Mouse (Mus musculus) midbrain, embryonic 11.5 days (tissue): ENCODE results near the gene Zfp622. TPM values are rescaled to one million over a fixed set of nuclear protein-coding genes. Genes with fewer than 3 reads are reported as not detected.

Source experiments
- ATAC-seq: fragments of 200-750 bp; cut with Nextera tagmentation; 2 replicates; pipeline ENCODE4 v1.8.0; 2017; ENCODE audit warnings: moderate TSS enrichment, moderate library complexity; ENCODE audit not compliant: low FRiP score
- DNase-seq: peaks from one replicate; pipeline ENCODE4 v3.0.0; 2015; ENCODE audit warnings: low spot score; ENCODE audit errors: missing footprints
- H3K27ac ChIP-seq: fragments of 300-500 bp; sonication (generic); 2 replicates; pipeline ENCODE4 v1.5.1; 2014; ENCODE audit warnings: low read depth, low read length
- H3K27me3 ChIP-seq: fragments of 300-500 bp; sonication (generic); 2 replicates; pipeline ENCODE4 v1.6.1; 2014; ENCODE audit warnings: mild to moderate bottlenecking, low read length, moderate library complexity, mixed read lengths; ENCODE audit not compliant: control insufficient read depth, insufficient read depth
- H3K36me3 ChIP-seq: fragments of 300-500 bp; sonication (generic); 2 replicates; pipeline ENCODE4 v1.6.1; 2014; ENCODE audit warnings: mild to moderate bottlenecking, low read length, moderate library complexity, mixed read lengths; ENCODE audit not compliant: control insufficient read depth, insufficient read depth
- H3K4me1 ChIP-seq: fragments of 300-500 bp; sonication (generic); 2 replicates; pipeline ENCODE4 v1.6.1; 2014; ENCODE audit warnings: low read length; ENCODE audit not compliant: control insufficient read depth, insufficient read depth
- H3K4me2 ChIP-seq: fragments of 300-500 bp; sonication (generic); 2 replicates; pipeline ENCODE4 v1.6.1; 2014; ENCODE audit warnings: mild to moderate bottlenecking, moderate library complexity
- H3K4me3 ChIP-seq: fragments of 300-500 bp; sonication (generic); 2 replicates; pipeline ENCODE4 v1.5.1; 2014; ENCODE audit warnings: low read depth, low read length
- H3K9ac ChIP-seq: fragments of 300-500 bp; sonication (generic); 2 replicates; pipeline ENCODE4 v1.6.1; 2014; ENCODE audit warnings: low read length
- H3K9me3 ChIP-seq: fragments of 300-500 bp; sonication (generic); 2 replicates; pipeline ENCODE4 v1.6.1; 2016; ENCODE audit warnings: low read length; ENCODE audit not compliant: control insufficient read depth
- WGBS: fragments of 180-500 bp; shearing (Covaris S2); extraction: QIAGEN DNeasy Blood & Tissue Kit; methylation state at CpG from one replicate; pipeline ENCODE4 v1.1.7; 2014; 5-methylcytosine and 5-hydroxymethylcytosine counted together
- polyA plus RNA-seq: library from polyadenylated mRNA; unstranded; fragments of >200 nt; fragmentation: Nextera tagmentation; extraction: Ambion mirVana; gene quantifications from 2 replicates; pipeline ENCODE4 v1.2.1, GENCODE M21; 2014

The Zfp622 gene
- polyA plus RNA-seq, 1 experiment from 2014 or later, result 30.6 TPM

GRCm38 (mm10) chr15:25946482-25946881 lies 37.7 kb upstream of the Zfp622 start:
- no peak overlapping the region for H3K4me3 ChIP-seq
- H3K27me3 ChIP-seq, result no peaks in the 10 kb centered on the region
- 89% methylated on average over 7 of the region's 7 CpGs for WGBS
- no peak overlapping the region for H3K4me2 ChIP-seq
- no peak overlapping the region for H3K27ac ChIP-seq
- no peaks in the 10 kb centered on the region for H3K9me3 ChIP-seq
- DNase-seq (peak; percentile 41), ATAC-seq (no peak)
- no peak overlapping the region for H3K9ac ChIP-seq
- no peaks in the 10 kb centered on the region for H3K36me3 ChIP-seq
- no peaks in the 10 kb centered on the region for H3K4me1 ChIP-seq

GRCm38 (mm10) chr15:25947383-25947782 lies 36.8 kb upstream of the Zfp622 start:
- DNase-seq (peak; percentile 60), ATAC-seq (no peak)
- no peak overlapping the region for H3K27ac ChIP-seq
- H3K4me2 ChIP-seq, result no peak overlapping the region
- H3K27me3 ChIP-seq, result no peaks in the 10 kb centered on the region
- 82% methylated on average over 8 of the region's 8 CpGs for WGBS
- H3K4me3 ChIP-seq, result no peak overlapping the region
- H3K4me1 ChIP-seq, result no peaks in the 10 kb centered on the region
- H3K36me3 ChIP-seq, result no peaks in the 10 kb centered on the region
- H3K9ac ChIP-seq, result no peak overlapping the region
- no peaks in the 10 kb centered on the region for H3K9me3 ChIP-seq

- ATAC-seq, result no peak
Measured at GRCm38 (mm10) chr15:25948257-25949223, 35.6 kb upstream of the Zfp622 start.

GRCm38 (mm10) chr15:25949696-25950095 lies 34.5 kb upstream of the Zfp622 start:
- no peak for ATAC-seq
- WGBS, result 87% methylated on average over 9 of the region's 9 CpGs
- no peaks in the 10 kb centered on the region for H3K4me1 ChIP-seq

More at GRCm38 (mm10) chr15:25948257-25949223, 35.6 kb upstream of the Zfp622 start:
- DNase-seq, result no peak
- H3K27me3 ChIP-seq, result no peaks in the 10 kb centered on the region
- no peaks in the 10 kb centered on the region for H3K9me3 ChIP-seq
- H3K4me1 ChIP-seq, result no peaks in the 10 kb centered on the region
- H3K4me2 ChIP-seq, result no peak overlapping the region
- H3K36me3 ChIP-seq, result no peaks in the 10 kb centered on the region
- H3K27ac ChIP-seq, result no peak overlapping the region
- no peak overlapping the region for H3K4me3 ChIP-seq
- H3K9ac ChIP-seq, result no peak overlapping the region
- 85% methylated on average over 26 of the region's 26 CpGs for WGBS

GRCm38 (mm10) chr15:25950584-25950983 lies 33.6 kb upstream of the Zfp622 start:
- no peak for DNase-seq
- Histone ChIP-seq H3K27ac (no peak overlapping the region), H3K27me3 (no peaks in the 10 kb centered on the region), H3K4me2 (no peak overlapping the region), H3K4me3 (no peak overlapping the region), H3K9me3 (no peaks in the 10 kb centered on the region), H3K9ac (no peak overlapping the region), H3K36me3 (no peaks in the 10 kb centered on the region), H3K4me1 (no peaks in the 10 kb centered on the region)
- no peak for ATAC-seq
- 81% methylated on average over 5 of the region's 5 CpGs for WGBS

More at GRCm38 (mm10) chr15:25949696-25950095, 34.5 kb upstream of the Zfp622 start:
- H3K9me3 ChIP-seq, result no peaks in the 10 kb centered on the region
- no peak overlapping the region for H3K4me2 ChIP-seq
- H3K4me3 ChIP-seq, result no peak overlapping the region
- H3K27ac ChIP-seq, result no peak overlapping the region
- DNase-seq, result no peak
- no peak overlapping the region for H3K9ac ChIP-seq
- H3K27me3 ChIP-seq, result no peaks in the 10 kb centered on the region
- H3K36me3 ChIP-seq, result no peaks in the 10 kb centered on the region

- no peak overlapping the region for H3K9ac ChIP-seq
- no peak overlapping the region for H3K4me3 ChIP-seq
- no peak overlapping the region for H3K4me2 ChIP-seq
- WGBS, result 83% methylated on average over 4 of the region's 4 CpGs
- no peaks in the 10 kb centered on the region for H3K4me1 ChIP-seq
- H3K9me3 ChIP-seq, result no peaks in the 10 kb centered on the region
- ATAC-seq (no peak), DNase-seq (no peak)
- no peak overlapping the region for H3K27ac ChIP-seq
- no peaks in the 10 kb centered on the region for H3K36me3 ChIP-seq
- H3K27me3 ChIP-seq, result no peaks in the 10 kb centered on the region
Measured at GRCm38 (mm10) chr15:25951037-25951436, 33.1 kb upstream of the Zfp622 start.

GRCm38 (mm10) chr15:25956001-25956400 lies 28.2 kb upstream of the Zfp622 start:
- no peak for DNase-seq
- no peak overlapping the region for H3K4me3 ChIP-seq
- H3K36me3 ChIP-seq, result no peaks in the 10 kb centered on the region
- no peaks in the 10 kb centered on the region for H3K27me3 ChIP-seq
- WGBS, result 82% methylated on average over 5 of the region's 5 CpGs
- no peak overlapping the region for H3K9ac ChIP-seq
- H3K4me1 ChIP-seq, result no peaks in the 10 kb centered on the region
- H3K9me3 ChIP-seq, result no peaks in the 10 kb centered on the region
- ATAC-seq, result no peak
- no peak overlapping the region for H3K27ac ChIP-seq
- H3K4me2 ChIP-seq, result no peak overlapping the region

GRCm38 (mm10) chr15:25956422-25957117 lies 27.6 kb upstream of the Zfp622 start:
- H3K4me3 ChIP-seq, result no peak overlapping the region
- no peaks in the 10 kb centered on the region for H3K36me3 ChIP-seq
- ATAC-seq (no peak), DNase-seq (no peak)
- H3K27ac ChIP-seq, result no peak overlapping the region
- no peak overlapping the region for H3K9ac ChIP-seq
- 50% methylated on average over 11 of the region's 11 CpGs for WGBS
- H3K4me2 ChIP-seq, result no peak overlapping the region
- no peaks in the 10 kb centered on the region for H3K4me1 ChIP-seq
- H3K9me3 ChIP-seq, result no peaks in the 10 kb centered on the region
- no peaks in the 10 kb centered on the region for H3K27me3 ChIP-seq

GRCm38 (mm10) chr15:25957651-25958050 lies 26.5 kb upstream of the Zfp622 start:
- Histone ChIP-seq H3K4me3 (no peak overlapping the region), H3K4me2 (no peak overlapping the region), H3K9me3 (no peaks in the 10 kb centered on the region), H3K9ac (no peak overlapping the region), H3K27ac (no peak overlapping the region), H3K36me3 (no peaks in the 10 kb centered on the region), H3K27me3 (no peaks in the 10 kb centered on the region), H3K4me1 (no peaks in the 10 kb centered on the region)
- ATAC-seq (no peak), DNase-seq (no peak)
- WGBS, result 86% methylated on average over 10 of the region's 10 CpGs
